Mouse (Mus musculus) cerebellum, adult 2 months (tissue): Measurements from ENCODE around the gene Fcho2.

Source experiments
- CTCF ChIP-seq: fragments of 200-500 bp; IDR thresholded peaks from 2 replicates; pipeline ENCODE4 v1.5.1; 2011; ENCODE audit warnings: low read depth, mild to moderate bottlenecking, control low read depth, low read length, moderate library complexity, borderline replicate concordance; ENCODE audit not compliant: insufficient read depth
- POLR2A ChIP-seq: fragments of 200-500 bp; IDR thresholded peaks from 2 replicates; pipeline ENCODE4 v1.6.1; 2011; ENCODE audit warnings: low read length, control low read depth, borderline replicate concordance; ENCODE audit not compliant: insufficient read depth

DNA sequence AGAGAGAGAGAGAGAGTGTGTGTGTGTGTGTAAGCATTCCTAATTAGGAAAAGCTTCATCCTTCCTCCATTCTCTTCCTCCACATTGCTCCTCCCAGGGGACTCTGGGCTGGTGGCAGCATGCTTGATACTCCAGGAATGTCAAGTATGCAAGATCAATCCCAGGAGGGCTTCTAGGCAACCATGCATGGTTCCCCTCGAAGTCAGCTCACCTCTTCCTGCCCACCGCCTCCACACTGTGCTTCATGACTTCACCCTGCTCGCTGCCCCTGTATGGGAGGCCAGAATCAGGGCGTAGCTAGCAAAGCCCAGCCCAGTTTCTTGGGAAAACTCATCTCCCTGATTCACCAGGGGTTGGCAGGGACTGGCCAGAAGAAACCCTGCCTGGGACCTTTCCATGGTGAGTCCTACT is 135.6 kb downstream of the Fcho2 start:
- TF ChIP-seq POLR2A (no peak), CTCF (no peak)
